Mouse (Mus musculus) C2C12 (cell line): ENCODE measurements around the gene Mdfi.

Experiments used
- CTCF ChIP-seq: IDR thresholded peaks from one replicate; pipeline ENCODE4 v1.5.1; 2011; ENCODE audit not compliant: control insufficient read depth, insufficient read depth, insufficient read length
- FOSL1 ChIP-seq: IDR thresholded peaks from one replicate; pipeline ENCODE4 v1.8.0; 2011; ENCODE audit warnings: mild to moderate bottlenecking, low read length; ENCODE audit not compliant: poor library complexity, insufficient read depth, severe bottlenecking
- MAX ChIP-seq: IDR thresholded peaks from one replicate; pipeline ENCODE4 v1.6.1; 2011; ENCODE audit warnings: mild to moderate bottlenecking, control low read depth
- MYOD1 ChIP-seq: IDR thresholded peaks from one replicate; pipeline ENCODE4 v1.6.1; 2011; ENCODE audit warnings: low read depth; ENCODE audit not compliant: control insufficient read depth, insufficient read length
- MYOG ChIP-seq: IDR thresholded peaks from one replicate; pipeline ENCODE4 v1.6.1; 2011; ENCODE audit not compliant: control insufficient read depth, insufficient read length; ENCODE audit errors: extremely low read depth
- USF1 ChIP-seq: IDR thresholded peaks from one replicate; pipeline ENCODE4 v1.6.1; 2011; ENCODE audit warnings: low read depth, mild to moderate bottlenecking, control low read depth, moderate library complexity

- TF ChIP-seq CTCF (no peak), USF1 (no peak), MAX (no peak), MYOG (no peak), MYOD1 (no peak), FOSL1 (no peak)
Measured at GRCm38 (mm10) chr17:47787632-47788031, 46.9 kb downstream of the Mdfi start.
